Mouse (Mus musculus) thymus, adult 18-20 months (tissue): ENCODE results near the gene Cldn14.

ENCODE experiments used
- DNase-seq, 2 experiments: peaks; one replicate each; pipeline ENCODE4 v3.0.0; 2022; ENCODE audit warnings: mixed read lengths in 2 of 2

Gene Cldn14

DNA sequence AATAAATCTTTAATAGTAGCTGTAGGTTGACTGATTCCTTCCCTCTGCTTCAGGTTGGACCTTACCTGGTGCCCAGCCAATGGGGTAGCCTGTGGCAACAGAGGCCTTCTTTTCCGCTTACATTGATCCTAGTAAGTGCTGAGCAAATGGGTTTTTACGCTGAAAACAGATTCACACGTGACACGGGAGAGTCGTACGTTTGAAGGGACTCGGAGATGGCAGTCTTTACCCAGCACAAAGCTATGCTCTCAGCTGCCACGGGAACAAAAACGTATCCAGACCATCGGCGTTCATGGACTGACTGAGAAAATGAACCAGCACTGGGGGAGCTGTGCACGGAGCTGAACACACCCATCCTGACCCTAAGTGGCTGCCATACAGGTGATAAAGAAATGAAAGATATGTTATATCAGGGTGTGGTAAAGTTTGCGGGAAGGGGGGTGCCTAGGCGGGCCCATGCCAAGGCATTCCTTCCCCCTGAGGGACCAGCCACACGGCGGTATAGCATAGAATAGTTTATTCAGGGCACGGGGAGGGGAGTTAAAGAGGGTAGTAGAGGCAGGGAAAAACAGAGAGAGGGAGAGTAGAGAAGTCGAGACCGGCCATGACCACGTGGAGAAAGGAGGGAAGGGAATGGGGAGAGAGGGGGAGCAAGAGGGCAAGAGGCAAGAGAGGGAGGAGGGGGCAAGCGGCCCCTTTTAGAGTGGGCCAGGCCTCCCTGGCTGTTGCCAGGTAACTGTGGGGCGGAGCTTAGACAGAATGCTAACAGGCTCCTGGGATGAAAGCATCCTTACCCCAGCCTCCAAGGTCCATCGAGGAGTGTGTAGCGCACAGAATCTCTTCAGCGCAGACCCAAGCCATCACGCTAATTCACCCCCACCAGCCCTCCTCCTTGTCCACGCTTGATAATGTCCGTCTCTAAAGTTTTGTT is 97.6 kb downstream of the Cldn14 start:
- DNase-seq = no peak

DNA sequence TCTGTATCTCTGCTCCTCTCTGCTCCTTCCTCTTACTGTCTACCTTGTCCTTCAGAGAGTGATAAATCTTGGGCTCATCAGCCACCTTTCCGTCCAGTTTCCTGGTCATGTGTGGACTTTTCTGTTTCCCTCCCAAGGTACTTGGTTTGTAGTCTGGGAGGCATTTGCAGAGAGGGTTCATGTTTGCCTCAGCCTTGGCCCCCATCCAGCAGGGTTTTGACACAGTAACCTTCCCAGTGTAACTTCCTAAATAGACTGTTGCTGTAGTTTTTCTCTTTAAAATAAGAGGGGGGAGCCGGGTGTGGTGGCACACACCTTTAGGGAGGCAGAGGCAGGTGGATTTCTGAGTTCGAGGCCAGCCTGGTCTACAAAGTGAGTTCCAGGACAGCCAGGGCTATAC is 98.7 kb downstream of the Cldn14 start:
- no peak for DNase-seq

DNA sequence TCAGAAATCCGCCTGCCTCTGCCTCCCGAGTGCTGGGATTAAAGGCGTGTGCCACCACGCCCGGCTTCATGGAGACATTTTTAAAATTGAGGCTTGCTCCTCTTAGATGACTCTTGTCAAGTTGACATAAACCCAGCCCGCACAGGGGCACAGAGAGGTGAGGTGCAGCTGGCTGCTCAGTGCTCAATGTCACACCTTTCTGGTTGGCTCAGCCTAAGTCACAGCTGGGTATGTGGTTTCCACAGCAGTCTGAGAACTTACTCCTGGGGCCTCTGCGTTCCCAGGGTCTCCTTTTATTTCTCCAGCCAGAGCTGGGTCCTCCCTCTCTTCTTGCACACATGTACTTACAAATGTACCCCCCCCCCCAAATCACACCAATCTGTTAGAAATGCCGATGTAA is 100.4 kb downstream of the Cldn14 start:
- peak in 1 of 2 experiments; percentile 55 for DNase-seq

DNA sequence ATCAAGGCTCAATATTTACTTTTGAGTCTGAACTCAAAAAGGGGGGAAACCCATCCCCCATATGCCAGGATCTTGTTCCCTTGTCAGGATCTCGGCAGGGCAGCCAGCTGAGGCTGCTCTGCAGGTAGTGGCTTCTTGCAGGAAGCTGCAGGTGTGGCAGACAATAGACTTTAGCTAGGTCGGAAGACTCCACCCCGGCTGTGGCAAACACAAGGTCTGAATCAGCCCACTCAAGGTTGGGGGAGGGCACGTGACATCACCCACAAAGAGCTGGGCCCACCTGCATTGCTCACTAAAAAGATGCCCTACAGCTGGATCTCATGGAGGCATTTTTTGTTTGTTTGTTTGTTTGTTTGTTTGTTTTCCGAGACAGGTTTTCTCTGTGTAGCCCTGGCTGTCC is 100.9 kb downstream of the Cldn14 start:
- peak; percentile 53 to 75 for DNase-seq

DNA sequence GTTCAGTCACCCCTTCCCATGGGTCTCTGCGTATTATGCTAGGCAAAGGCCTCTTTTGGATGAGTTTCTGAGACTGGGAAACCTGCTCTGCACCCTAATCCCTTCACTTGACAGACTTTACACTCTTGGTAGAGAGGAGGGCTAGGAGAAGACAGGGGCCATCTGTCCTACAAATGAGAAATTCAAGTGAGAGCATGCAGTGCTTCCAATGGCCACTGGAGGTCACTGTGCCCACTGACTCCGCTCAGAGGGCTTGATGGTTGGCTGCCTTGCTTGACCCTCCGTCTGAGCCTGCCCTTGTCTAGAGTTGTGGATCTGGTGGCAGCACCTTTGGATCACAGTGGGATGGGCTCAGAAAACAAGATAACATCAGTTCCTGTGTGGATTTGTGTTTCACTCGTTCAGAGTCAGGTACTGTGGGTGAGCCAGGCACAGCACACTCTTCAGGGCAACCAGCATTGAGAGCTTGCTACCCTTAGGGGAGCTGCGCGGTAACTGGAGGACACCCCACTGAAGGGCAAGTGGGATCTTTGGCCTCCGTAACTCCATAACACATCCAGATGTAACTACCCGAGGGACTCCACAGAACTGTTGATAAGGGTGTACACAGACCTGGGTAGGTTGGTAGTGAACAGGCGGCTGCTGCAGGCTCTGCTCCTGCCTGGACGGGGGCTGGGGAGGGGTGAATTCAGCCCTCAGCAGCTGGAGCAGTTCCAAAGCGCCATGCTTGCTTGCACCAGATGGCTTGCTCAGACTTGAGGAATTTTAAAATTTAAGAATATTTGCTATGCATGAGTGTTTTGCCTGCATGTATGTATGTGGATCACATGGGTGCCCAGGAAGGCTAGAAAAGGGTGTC is 102.3 kb downstream of the Cldn14 start:
- peak; percentile 22 to 47 for DNase-seq

- DNase-seq = no peak
These were observed 105.6 kb downstream of the Cldn14 start for GRCm38 (mm10) chr16:93903027-93903426.

DNA sequence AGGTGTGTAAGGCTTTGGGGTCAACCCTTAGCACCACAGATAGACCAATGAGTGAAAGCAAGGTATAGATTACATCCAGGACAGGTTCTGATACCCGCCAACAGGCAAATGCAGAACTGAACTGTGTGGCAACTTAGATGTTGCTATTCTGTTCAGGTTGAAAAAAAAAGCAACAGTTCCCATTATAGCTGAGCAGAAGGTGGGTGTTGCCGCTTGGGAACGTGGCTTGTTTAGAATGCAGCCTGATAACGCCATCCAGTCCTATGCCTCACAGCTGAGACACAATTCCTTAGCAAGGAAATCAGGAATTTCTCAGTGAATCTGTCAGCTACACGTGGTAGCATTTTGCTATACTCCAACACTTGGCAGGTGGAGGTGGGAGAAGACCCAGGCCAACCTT is 115.4 kb downstream of the Cldn14 start:
- no peak for DNase-seq

- DNase-seq = no peak
These were observed 117.6 kb downstream of the Cldn14 start for GRCm38 (mm10) chr16:93890948-93891604.

- no peak for DNase-seq
These were observed 120.2 kb downstream of the Cldn14 start for GRCm38 (mm10) chr16:93888481-93888880.

DNA sequence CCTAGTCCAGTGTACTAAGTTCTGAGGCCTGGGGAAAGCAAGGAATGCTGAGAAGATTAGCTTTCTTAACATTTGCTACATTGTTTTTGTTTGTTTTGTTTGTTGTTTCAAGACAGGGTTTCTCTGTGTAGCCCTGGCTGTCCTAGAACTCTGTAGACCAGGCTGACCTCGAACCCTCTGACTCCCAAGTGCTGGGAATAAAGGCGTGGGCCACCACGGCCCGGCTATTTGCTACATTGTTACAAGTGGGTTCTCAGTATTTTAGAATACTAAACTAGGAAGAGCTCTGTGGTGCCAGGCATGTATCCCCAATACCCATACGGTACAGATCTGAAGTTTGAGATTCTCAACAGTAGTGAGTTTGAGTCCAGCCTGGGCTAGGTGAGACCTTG is 123.9 kb downstream of the Cldn14 start:
- DNase-seq = no peak

DNA sequence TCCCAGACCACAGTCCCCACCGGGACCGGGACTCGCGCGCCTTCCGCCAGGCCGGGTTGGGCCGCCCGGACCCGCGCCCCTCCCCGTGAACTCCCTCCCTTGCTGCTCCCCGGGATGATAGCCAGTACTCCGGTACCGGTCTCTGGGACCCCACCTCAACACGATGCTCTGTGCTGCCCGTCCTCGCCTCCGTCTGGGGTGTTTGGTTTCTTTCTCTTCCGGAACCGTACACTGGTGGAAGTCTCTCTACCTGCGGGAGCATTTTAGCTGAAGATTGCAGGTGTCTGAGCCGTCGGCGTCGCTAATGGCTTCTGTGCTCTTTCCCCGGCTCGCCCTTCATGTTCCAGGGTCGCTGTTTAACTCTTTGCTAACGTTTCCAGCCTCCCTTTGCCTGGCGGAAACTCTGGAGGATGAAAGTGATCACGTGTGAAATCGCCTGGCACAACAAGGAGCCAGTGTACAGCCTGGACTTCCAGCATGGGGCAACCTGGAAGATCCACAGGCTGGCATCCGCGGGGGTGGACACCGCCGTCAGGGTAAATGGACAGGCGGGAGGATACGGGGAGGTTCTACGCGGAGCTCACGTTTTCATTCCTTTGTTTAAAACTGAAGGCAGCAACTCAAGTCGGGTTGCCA is 124.4 kb downstream of the Cldn14 start:
- peak; percentile 11 to 24 for DNase-seq

DNA sequence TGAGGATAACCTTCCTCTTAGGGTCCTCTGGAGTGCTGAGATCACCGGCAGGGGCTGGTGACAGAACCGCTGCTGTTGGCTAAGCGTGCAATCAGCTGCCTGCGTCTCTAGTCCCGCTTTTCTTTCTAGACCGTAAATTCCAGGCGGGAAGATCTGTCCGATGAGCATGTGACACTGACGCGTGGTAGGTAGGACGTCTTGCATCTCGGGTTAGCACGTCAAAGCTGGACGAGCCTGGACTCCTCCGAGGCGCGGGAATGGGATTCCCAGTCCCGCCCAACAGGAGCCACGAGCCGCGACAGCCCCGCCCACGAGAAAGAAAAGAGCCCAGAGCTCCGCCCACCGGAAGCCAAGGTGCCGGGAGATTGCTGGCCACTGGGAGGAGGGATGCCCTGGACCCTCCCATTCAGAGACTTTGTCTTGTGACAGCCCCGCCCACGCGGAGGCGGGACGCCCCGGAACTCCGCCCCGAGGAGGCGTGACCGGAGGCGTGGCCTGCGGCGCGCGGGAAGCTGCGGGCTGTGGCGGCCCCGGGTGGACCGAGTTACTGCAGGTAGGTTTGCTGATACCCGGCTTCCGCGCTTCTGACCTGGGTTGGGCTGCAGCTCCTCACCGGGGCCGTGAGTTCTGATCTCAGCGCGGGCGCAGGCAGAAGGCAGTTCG is 125.1 kb downstream of the Cldn14 start, which contains the start of gene Chaf1b:
Chaf1b (plus strand) TSS at position 479 of the 663 bp plus-strand sequence.
- peak; percentile 91 to 94 for DNase-seq

DNA sequence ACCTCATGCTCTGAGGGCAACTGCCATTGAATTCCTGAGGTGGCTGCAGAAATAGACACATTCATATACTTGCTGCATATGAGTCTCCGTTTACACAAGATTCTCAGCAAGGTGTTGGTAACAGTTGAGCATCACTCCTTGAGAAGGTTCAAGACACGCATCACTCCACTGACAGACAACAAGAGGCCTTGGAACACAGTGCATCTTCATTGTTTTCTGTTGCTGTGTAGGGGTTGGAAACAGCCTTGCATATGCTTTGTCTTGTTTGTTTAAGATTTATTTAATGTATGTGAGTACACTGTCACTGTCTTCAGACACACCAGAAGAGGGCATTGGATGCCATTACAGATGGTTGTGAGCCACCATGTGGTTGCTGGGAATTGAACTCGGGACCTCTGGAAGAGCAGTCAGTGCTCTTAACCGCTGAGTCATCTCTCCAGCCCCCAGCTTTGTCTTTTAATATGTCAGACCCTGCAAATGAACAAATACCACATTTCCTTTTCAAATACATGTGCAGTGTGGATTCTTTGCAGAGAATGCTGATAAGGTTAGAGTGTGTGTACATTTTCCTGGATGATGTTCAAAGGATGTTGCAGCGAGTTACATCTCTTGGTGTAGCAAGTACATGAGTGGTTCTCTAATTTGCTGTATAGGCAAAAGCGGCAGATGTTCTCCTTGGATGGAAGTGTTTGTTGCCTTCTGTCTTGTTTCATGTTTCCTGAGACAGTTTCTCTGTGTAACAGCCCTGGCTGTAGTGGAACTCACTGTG is 130.8 kb downstream of the Cldn14 start:
- DNase-seq = no peak

DNA sequence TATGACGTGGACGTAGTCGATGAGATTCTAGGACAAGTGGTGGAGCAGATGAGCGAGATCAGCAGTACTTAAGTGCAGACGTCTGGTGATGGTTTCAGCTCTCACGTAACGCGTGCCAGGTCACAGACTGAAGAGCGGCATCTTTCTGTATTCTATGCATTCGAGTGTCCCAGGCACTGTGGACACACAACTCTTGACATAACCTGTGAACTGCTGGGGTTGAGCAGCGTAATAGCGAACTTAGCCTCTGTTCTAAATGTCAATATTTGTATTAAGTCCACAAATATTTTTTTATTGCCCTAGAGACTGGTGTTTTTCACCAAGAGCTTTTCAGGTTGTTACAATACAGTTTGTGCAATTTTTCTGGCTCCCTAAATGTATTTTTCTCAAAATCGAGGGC is 133.8 kb downstream of the Cldn14 start:
- DNase-seq = no peak
